Mouse (Mus musculus) right cerebral cortex, postnatal 14 days (tissue): ENCODE measurements around the gene Gstm3.

ENCODE experiments used
- DNase-seq: peaks from one replicate; pipeline ENCODE4 v3.0.0; 2022

The Gstm3 gene

GRCm38 (mm10) chr3:107928691-107929090 is 40.4 kb downstream of the Gstm3 start:
- no peak for DNase-seq

GRCm38 (mm10) chr3:107927841-107928240 is 41.2 kb downstream of the Gstm3 start:
- DNase-seq: no peak

- no peak for DNase-seq
Measured at GRCm38 (mm10) chr3:107925335-107925734, 43.7 kb downstream of the Gstm3 start.

- DNase-seq: no peak
Measured at GRCm38 (mm10) chr3:107920348-107920747, 48.7 kb downstream of the Gstm3 start.

GRCm38 (mm10) chr3:107917783-107918408 is 51.2 kb downstream of the Gstm3 start:
- peak; percentile 62 for DNase-seq

- no peak for DNase-seq
Measured at GRCm38 (mm10) chr3:107917097-107917496, 52.0 kb downstream of the Gstm3 start.

- DNase-seq: no peak
Measured at GRCm38 (mm10) chr3:107916674-107917073, 52.4 kb downstream of the Gstm3 start.
